Mouse (Mus musculus): Measurements from ENCODE around the gene Ccr6. TPM values are rescaled to one million over a fixed set of nuclear protein-coding genes. Genes with fewer than 3 reads are reported as not detected.
"Not testable (repeated sequence)": the region's sequence is repeated elsewhere in the genome, so short reads cannot be mapped to it uniquely, and the experiment has no call there.

Ccr6 gene
- polyA plus RNA-seq, 1 experiment from 2014 or later = not detected

DNA sequence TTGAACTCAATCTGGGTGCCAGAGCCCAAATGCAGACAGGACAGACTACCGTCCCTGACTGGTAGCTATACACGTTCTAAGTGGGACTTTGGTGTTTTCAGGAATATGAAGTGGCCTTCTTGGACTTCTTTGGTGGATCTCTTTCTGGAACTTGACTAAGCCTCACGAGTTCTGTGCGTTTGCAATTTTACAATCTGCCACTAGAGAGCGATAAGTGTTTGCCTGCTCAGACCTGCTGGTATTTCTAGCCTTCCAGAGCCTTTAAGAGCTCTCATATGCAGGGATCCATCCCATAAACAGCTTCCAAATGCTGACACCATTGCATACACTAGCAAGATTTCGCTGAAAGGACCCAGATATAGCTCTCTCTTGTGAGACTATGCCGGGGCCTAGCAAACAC is 28.8 kb downstream of the Ccr6 start:
- peaks cover 25% of the 10 kb centered on the region for H3K27me3 ChIP-seq (replicated peaks)
- not testable (repeated sequence) for ATAC-seq; H3K4me2 ChIP-seq; H3K9ac ChIP-seq; H3K36me3 ChIP-seq; H3K27ac ChIP-seq; H3K9me3 ChIP-seq (replicated peaks); H3K4me1 ChIP-seq; H3K4me3 ChIP-seq
- 13% methylated on average over 7 of the region's 7 CpGs for WGBS (ENCODE audit: insufficient replicate concordance)

- H3K36me3 ChIP-seq = no peaks in the 10 kb centered on the region
- H3K4me3 ChIP-seq = no peak overlapping the region
- H3K9ac ChIP-seq = no peak overlapping the region
- 0 out of 2 replicates have a peak, but pooled peaks cover 30% of the 10 kb centered on the region for H3K27me3 ChIP-seq (replicated peaks)
- WGBS (ENCODE audit: insufficient replicate concordance) = 23% methylated on average over 6 of the region's 6 CpGs
- H3K4me2 ChIP-seq = no peak overlapping the region
- ATAC-seq = no peak
- peaks cover 13% of the 10 kb centered on the region; the same call in 1 of the 2 replicates for H3K4me1 ChIP-seq
- H3K9me3 ChIP-seq (replicated peaks) = no peaks in the 10 kb centered on the region
- H3K27ac ChIP-seq = no peak overlapping the region
These were observed 36.4 kb downstream of the Ccr6 start for GRCm38 (mm10) chr17:8272054-8272749.

DNA sequence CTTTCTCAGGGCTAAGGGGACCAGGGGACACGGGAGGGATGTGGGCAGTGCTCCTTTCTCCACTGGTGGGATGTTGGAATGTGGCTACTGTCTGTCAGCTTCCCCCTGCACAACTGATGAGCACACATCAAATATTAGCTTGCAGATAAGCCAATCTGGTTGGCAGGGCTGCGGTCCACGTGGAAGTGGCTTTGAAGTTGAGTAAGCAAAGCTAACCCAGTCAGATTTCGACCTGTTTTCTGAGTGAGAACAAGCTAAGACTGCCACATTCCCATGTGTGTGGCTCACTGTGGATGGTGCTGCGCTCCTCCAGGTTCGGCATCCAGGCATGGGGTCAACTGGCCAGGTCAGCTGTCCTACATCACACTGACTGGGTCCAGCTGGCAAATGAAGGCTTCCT is 37.1 kb downstream of the Ccr6 start:
- Histone ChIP-seq H3K27me3 (replicated peaks) (0 out of 2 replicates have a peak, but pooled peaks cover 25% of the 10 kb centered on the region), H3K4me3 (no peak overlapping the region), H3K27ac (no peak overlapping the region), H3K4me1 (peaks cover 13% of the 10 kb centered on the region; the same call in 1 of the 2 replicates), H3K9me3 (replicated peaks) (no peaks in the 10 kb centered on the region), H3K9ac (no peak overlapping the region), H3K4me2 (no peak overlapping the region), H3K36me3 (no peaks in the 10 kb centered on the region)
- ATAC-seq = 0 out of 2 replicates have a peak, but pooled peaks have one; percentile 42
- 47% methylated on average over 6 of the region's 6 CpGs for WGBS (ENCODE audit: insufficient replicate concordance)

GRCm38 (mm10) chr17:8276071-8276470 is 40.2 kb downstream of the Ccr6 start:
- Histone ChIP-seq H3K4me3 (no peak overlapping the region), H3K27ac (no peak overlapping the region), H3K4me1 (peaks cover 13% of the 10 kb centered on the region; the same call in 1 of the 2 replicates), H3K36me3 (no peaks in the 10 kb centered on the region), H3K9ac (no peak overlapping the region), H3K9me3 (replicated peaks) (no peaks in the 10 kb centered on the region), H3K27me3 (replicated peaks) (0 out of 2 replicates have a peak, but pooled peaks cover 17% of the 10 kb centered on the region), H3K4me2 (no peak overlapping the region)
- WGBS (ENCODE audit: insufficient replicate concordance) = 43% methylated on average over 4 of the region's 4 CpGs
- peak; percentile 38; the same call in 1 of the 2 replicates for ATAC-seq

DNA sequence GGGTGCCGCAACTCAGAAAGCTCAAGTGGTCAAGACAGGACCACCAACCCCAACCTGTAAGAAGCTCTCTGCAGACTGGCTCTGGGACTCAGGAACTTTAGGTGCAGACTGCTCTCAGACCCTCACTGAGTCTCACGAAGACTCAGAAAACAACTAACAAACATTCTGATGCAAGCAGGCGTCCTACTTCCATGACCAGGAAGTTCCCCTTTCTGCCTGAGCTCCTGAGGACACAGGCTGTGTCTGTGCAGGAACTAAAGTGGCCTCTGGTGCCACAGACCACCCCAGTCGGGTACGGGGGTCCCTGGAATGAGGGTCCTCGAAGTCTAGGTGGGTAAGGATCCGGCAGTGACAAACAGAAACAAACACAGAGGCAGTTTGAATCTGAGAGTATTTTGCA is 40.8 kb downstream of the Ccr6 start:
- Histone ChIP-seq H3K9ac (no peak overlapping the region), H3K36me3 (no peaks in the 10 kb centered on the region), H3K27ac (no peak overlapping the region), H3K27me3 (replicated peaks) (0 out of 2 replicates have a peak, but pooled peaks cover 13% of the 10 kb centered on the region), H3K4me3 (no peak overlapping the region), H3K4me1 (peaks cover 9% of the 10 kb centered on the region; the same call in 1 of the 2 replicates), H3K9me3 (replicated peaks) (no peaks in the 10 kb centered on the region), H3K4me2 (no peak overlapping the region)
- ATAC-seq = no peak
- WGBS (ENCODE audit: insufficient replicate concordance) = 56% methylated on average over 7 of the region's 7 CpGs

- 83% methylated on average over 3 of the region's 3 CpGs for WGBS (ENCODE audit: insufficient replicate concordance)
- no peak overlapping the region for H3K9ac ChIP-seq
- no peaks in the 10 kb centered on the region for H3K9me3 ChIP-seq (replicated peaks)
- no peak overlapping the region for H3K27ac ChIP-seq
- H3K4me1 ChIP-seq = peaks cover 8% of the 10 kb centered on the region; the same call in 1 of the 2 replicates
- H3K4me3 ChIP-seq = no peak overlapping the region
- no peaks in the 10 kb centered on the region for H3K36me3 ChIP-seq
- H3K4me2 ChIP-seq = no peak overlapping the region
- 0 out of 2 replicates have a peak, but pooled peaks cover 10% of the 10 kb centered on the region for H3K27me3 ChIP-seq (replicated peaks)
- no peak for ATAC-seq
These were observed 41.4 kb downstream of the Ccr6 start for GRCm38 (mm10) chr17:8277266-8277665.

- WGBS (ENCODE audit: insufficient replicate concordance) = 63% methylated on average over 3 of the region's 3 CpGs
- H3K9me3 ChIP-seq (replicated peaks) = no peaks in the 10 kb centered on the region
- H3K9ac ChIP-seq = no peak overlapping the region
- peaks cover 15% of the 10 kb centered on the region for H3K4me1 ChIP-seq
- 0 out of 2 replicates have a peak, but pooled peaks cover 10% of the 10 kb centered on the region for H3K27me3 ChIP-seq (replicated peaks)
- ATAC-seq = no peak
- no peak overlapping the region for H3K27ac ChIP-seq
- no peak overlapping the region for H3K4me3 ChIP-seq
- H3K36me3 ChIP-seq = no peaks in the 10 kb centered on the region
- H3K4me2 ChIP-seq = no peak overlapping the region
These were observed 42.5 kb downstream of the Ccr6 start for GRCm38 (mm10) chr17:8278356-8278755.

- peak within 1 kb of the TSS; percentile 85 for H3K4me2 ChIP-seq
- peaks cover 31% of the 10 kb centered on the region for H3K4me1 ChIP-seq
- H3K9ac ChIP-seq = peak within 1 kb of the TSS; percentile 88
- peaks cover 3% of the 10 kb centered on the region; the same call in 1 of the 2 replicates for H3K36me3 ChIP-seq
- H3K27me3 ChIP-seq (replicated peaks) = no peaks in the 10 kb centered on the region
- no peaks in the 10 kb centered on the region for H3K9me3 ChIP-seq (replicated peaks)
- peak within 1 kb of the TSS; percentile 91 for H3K4me3 ChIP-seq
- peak; percentile 66 for ATAC-seq
- H3K27ac ChIP-seq = peak within 1 kb of the TSS; percentile 89
- WGBS (ENCODE audit: insufficient replicate concordance) = 1% methylated on average over 35 of the region's 35 CpGs
These were observed 47.1 kb downstream of the Ccr6 start, which contains the start of gene Mpc1 for GRCm38 (mm10) chr17:8282821-8283525. TSS of gene Mpc1 (plus strand) at chr17:8282904.

DNA sequence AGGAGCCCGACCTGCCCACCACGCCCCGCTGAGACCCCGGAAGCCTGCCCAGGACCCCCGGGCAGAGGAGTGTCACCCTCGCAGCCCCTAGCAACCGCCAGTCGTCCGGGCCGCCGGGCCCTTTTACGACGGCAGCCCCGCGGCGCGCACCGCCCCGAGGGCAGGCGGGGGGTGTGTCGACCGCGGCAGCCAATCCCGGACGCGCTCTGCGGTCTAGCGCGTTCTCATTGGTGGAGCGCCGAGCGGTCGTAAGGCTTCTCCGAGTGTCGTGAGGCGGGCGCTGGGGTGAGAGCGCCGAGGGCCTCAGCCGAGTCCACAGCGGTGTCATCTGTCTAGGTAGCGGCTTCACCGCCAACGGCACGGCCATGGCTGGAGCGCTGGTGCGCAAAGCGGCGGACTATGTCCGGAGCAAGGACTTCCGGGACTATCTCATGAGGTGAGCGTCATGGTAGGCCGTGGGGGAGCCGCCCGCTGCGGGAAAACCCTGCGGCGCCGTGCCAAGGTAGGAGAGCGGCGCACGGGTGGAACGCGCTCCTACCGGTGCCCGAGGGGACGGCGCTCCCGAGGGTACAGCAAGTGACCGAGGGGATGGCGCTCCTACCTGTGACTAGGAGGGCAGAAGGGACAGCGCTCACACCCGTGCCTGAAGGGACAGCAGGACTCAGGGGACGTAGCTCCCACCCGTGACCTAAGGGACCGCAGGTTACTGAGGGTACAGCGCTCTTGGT is 47.8 kb downstream of the Ccr6 start:
- ATAC-seq = peak; percentile 94
- peak overlapping the region; percentile 85 for H3K4me2 ChIP-seq
- H3K4me3 ChIP-seq = peak overlapping the region; percentile 91
- H3K9ac ChIP-seq = peak overlapping the region; percentile 88
- H3K36me3 ChIP-seq = peaks cover 3% of the 10 kb centered on the region; the same call in 1 of the 2 replicates
- WGBS (ENCODE audit: insufficient replicate concordance) = under 1% methylated on average over 77 of the region's 77 CpGs
- no peaks in the 10 kb centered on the region for H3K9me3 ChIP-seq (replicated peaks)
- H3K4me1 ChIP-seq = peaks cover 31% of the 10 kb centered on the region
- no peaks in the 10 kb centered on the region for H3K27me3 ChIP-seq (replicated peaks)
- peak overlapping the region; percentile 89 for H3K27ac ChIP-seq

DNA sequence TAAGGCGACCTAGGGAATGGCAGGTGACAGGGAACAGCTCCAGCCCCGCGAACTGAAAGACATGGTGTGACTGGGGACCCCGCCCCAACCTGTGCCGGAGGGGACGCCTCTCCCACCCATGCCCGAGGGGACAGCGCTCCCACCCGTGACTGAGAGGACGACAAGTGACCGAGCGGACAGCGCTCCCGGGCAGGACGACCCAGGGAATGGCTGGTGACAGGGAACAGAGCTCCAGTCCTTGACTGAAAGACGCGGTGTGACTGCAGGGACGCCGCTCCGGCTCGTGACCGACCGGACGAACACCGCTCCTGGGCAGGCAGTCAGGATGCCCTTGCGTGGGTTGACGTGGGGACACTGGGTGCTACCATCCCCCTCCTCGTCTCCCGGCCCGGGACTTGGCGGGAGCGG is 48.4 kb downstream of the Ccr6 start:
- peak overlapping the region; percentile 91 for H3K4me3 ChIP-seq
- peak overlapping the region; percentile 89 for H3K27ac ChIP-seq
- peaks cover 7% of the 10 kb centered on the region; the same call in 1 of the 2 replicates for H3K36me3 ChIP-seq
- H3K27me3 ChIP-seq (replicated peaks) = no peaks in the 10 kb centered on the region
- H3K9me3 ChIP-seq (replicated peaks) = no peaks in the 10 kb centered on the region
- peak overlapping the region; percentile 88 for H3K9ac ChIP-seq
- under 1% methylated on average over 32 of the region's 32 CpGs for WGBS (ENCODE audit: insufficient replicate concordance)
- peak overlapping the region; percentile 85 for H3K4me2 ChIP-seq
- peaks cover 31% of the 10 kb centered on the region for H3K4me1 ChIP-seq
- ATAC-seq = peak; percentile 40

DNA sequence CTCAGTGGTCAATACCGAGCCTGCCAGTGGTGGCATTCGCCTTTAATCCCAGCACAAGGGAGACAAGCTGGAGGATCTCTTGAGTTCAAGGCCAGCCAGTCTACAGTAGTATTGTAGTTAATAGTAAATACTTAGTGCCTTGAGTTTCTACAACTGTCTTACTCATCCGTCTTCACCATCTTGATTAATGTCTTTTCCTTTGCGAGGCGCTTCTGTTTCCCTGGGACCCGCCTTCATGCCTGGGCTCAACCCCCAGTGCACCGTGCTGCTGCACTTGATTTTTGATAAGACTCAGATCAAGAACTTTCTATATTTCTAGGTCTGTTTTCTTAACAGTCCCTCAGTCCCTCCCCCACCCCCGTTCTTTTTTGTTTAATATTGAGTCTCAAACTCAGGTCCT is 49.2 kb downstream of the Ccr6 start:
- peak overlapping the region; percentile 91 for H3K4me3 ChIP-seq
- peaks cover 31% of the 10 kb centered on the region for H3K4me1 ChIP-seq
- peaks cover 14% of the 10 kb centered on the region; the same call in 1 of the 2 replicates for H3K36me3 ChIP-seq
- peak overlapping the region; percentile 85 for H3K4me2 ChIP-seq
- H3K27ac ChIP-seq = peak overlapping the region; percentile 89; the same call in 1 of the 2 replicates
- no peaks in the 10 kb centered on the region for H3K9me3 ChIP-seq (replicated peaks)
- no peaks in the 10 kb centered on the region for H3K27me3 ChIP-seq (replicated peaks)
- peak overlapping the region; percentile 88 for H3K9ac ChIP-seq
- WGBS (ENCODE audit: insufficient replicate concordance) = 18% methylated on average over 8 of the region's 8 CpGs
- ATAC-seq = no peak
